19 mouse cellular contexts compared by ENCODE assay signal in genomic region chr2:126865501-126866199, GRCm38 (mm10). TPM values are rescaled to one million over a fixed set of nuclear protein-coding genes. Genes with fewer than 3 reads are reported as not detected.
DNase-seq lines count a peak whose midpoint lies in the region; ATAC-seq lines count a peak whose summit lies in the region.
"Had no signal": no experiment of that assay in that cellular context is flagged by ENCODE, and none has a peak within 500 bp of the region (broad histone marks: within the 10 kb centered on the region; RNA-seq: fewer than 3 reads in every experiment).

No protein-coding gene starts in this region.

- H3K27me3 ChIP-seq in kidney, embryonic 15.5 days = no peaks in the 10 kb centered on the region
- H3K27me3 ChIP-seq: CH12.LX; embryonic facial prominence, embryonic 15.5 days; forebrain, embryonic 12.5 days; hindbrain, embryonic 13.5 days; limb, embryonic 12.5 days; megakaryocyte, embryonic 14.5 days; neural tube, embryonic 13.5 days had no signal

- H3K4me2 ChIP-seq in kidney, embryonic 15.5 days = no peak overlapping the region
- H3K4me2 ChIP-seq: embryonic facial prominence, embryonic 15.5 days; forebrain, embryonic 12.5 days; hindbrain, embryonic 13.5 days; limb, embryonic 12.5 days; neural tube, embryonic 13.5 days had no signal

- H3K9me3 ChIP-seq in kidney, embryonic 15.5 days (replicated peaks) = no peaks in the 10 kb centered on the region
- H3K9me3 ChIP-seq: embryonic facial prominence, embryonic 15.5 days; forebrain, embryonic 12.5 days; hindbrain, embryonic 13.5 days; limb, embryonic 12.5 days; megakaryocyte, embryonic 14.5 days; neural tube, embryonic 13.5 days had no signal

- 54% methylated on average over 10 of the region's 10 CpGs for WGBS in kidney, embryonic 15.5 days

- DNase-seq in adrenal gland, adult (ENCODE audit: inconsistent age in 2 of 2, low spot score in 1 of 2) = peak; percentile 30 to 80
- DNase-seq in adrenal gland, postnatal 4 days (ENCODE audit: low spot score in 2 of 2) = no peak
- DNase-seq in adrenal gland, postnatal 36 days = peak; percentile 51
- peak; percentile 9 for DNase-seq in skeletal muscle tissue, adult 2 months (ENCODE audit: low read depth, low spot score)
- DNase-seq in lung, postnatal 4 days = no peak
- DNase-seq in ovary, postnatal 36 days (ENCODE audit: low spot score) = no peak
- DNase-seq in layer of hippocampus, adult 18-20 months (ENCODE audit: low spot score in 2 of 2) = no peak
- DNase-seq: cerebellum, adult 8-10 months; gastrocnemius, adult 2 months; heart, adult 2 months; thymus, postnatal 14 days had no signal

- 0 out of 2 replicates have a peak, but pooled peaks have one; percentile 40 for ATAC-seq in kidney, embryonic 15.5 days (replicated peaks; ENCODE audit: low FRiP score)

- no peak overlapping the region for H3K4me3 ChIP-seq in kidney, embryonic 15.5 days (replicated peaks)
- H3K4me3 ChIP-seq: embryonic facial prominence, embryonic 15.5 days; forebrain, embryonic 12.5 days; gastrocnemius, adult 2 months; heart, adult 2 months; hindbrain, embryonic 13.5 days; limb, embryonic 12.5 days; megakaryocyte, embryonic 14.5 days; neural tube, embryonic 13.5 days had no signal

- no peaks in the 10 kb centered on the region for H3K36me3 ChIP-seq in kidney, embryonic 15.5 days
- H3K36me3 ChIP-seq: embryonic facial prominence, embryonic 15.5 days; hindbrain, embryonic 13.5 days; limb, embryonic 12.5 days; neural tube, embryonic 13.5 days had no signal

- H3K27ac ChIP-seq in kidney, embryonic 15.5 days = peak overlapping the region; percentile 39; the same call in 1 of the 2 replicates
- H3K27ac ChIP-seq: embryonic facial prominence, embryonic 15.5 days; forebrain, embryonic 12.5 days; gastrocnemius, adult 2 months; heart, adult 2 months; hindbrain, embryonic 13.5 days; limb, embryonic 12.5 days; neural tube, embryonic 13.5 days had no signal

- H3K9ac ChIP-seq in kidney, embryonic 15.5 days = no peak overlapping the region
- H3K9ac ChIP-seq: embryonic facial prominence, embryonic 15.5 days; forebrain, embryonic 12.5 days; hindbrain, embryonic 13.5 days; limb, embryonic 12.5 days; neural tube, embryonic 13.5 days had no signal

- H3K4me1 ChIP-seq in kidney, embryonic 15.5 days = no peaks in the 10 kb centered on the region
- H3K4me1 ChIP-seq: embryonic facial prominence, embryonic 15.5 days; forebrain, embryonic 12.5 days; hindbrain, embryonic 13.5 days; neural tube, embryonic 13.5 days had no signal

RNA-seq across cellular contexts. Expression of gene Trpm7, which starts 10.4 kb away (rescaled TPM):
- total RNA-seq in adrenal gland, postnatal 4 days (2021) = 10 to 100 TPM; 64.1 to 69.1 TPM
- 10 to 100 TPM; 42.1 to 43.6 TPM for total RNA-seq in adrenal gland, postnatal 36 days (2021)
- polyA plus RNA-seq in kidney, embryonic 15.5 days (2015; fragmentation: Nextera tagmentation; extraction: Ambion mirVana) = 46.4 and 50.6 TPM in 2 replicates
- 10 to 100 TPM; 32.7 to 33.4 TPM for total RNA-seq in layer of hippocampus, adult 18-20 months (2021)

Comparison
In these comparisons a context has a peak if more than half of its experiments do, and no peak if none do; other contexts are left out.
1. DNase-seq: peak in adrenal gland, adult (2 of 2), adrenal gland, postnatal 36 days (2 of 2) and skeletal muscle tissue, adult 2 months (single experiment); none in adrenal gland, postnatal 4 days (0 of 2), lung, postnatal 4 days (0 of 2), ovary, postnatal 36 days (single experiment) and layer of hippocampus, adult 18-20 months (0 of 2).